Comparison of ENCODE assay signal across 8 mouse cellular contexts in genomic region chr8:117801443-117802298, GRCm38 (mm10). TPM values are rescaled to one million over a fixed set of nuclear protein-coding genes. Genes with fewer than 3 reads are reported as not detected.
A peak's percentile ranks its signal among the peaks of the same experiment; 100 is the strongest.
DNase-seq lines count a peak whose midpoint lies in the region; ATAC-seq lines count a peak whose summit lies in the region.

Gene Mphosph6, minus strand, starts transcription at chr8:117801943.

- peak within 1 kb of the TSS; percentile 83 for H3K4me2 ChIP-seq in lung, embryonic 16.5 days (ENCODE audit: low read depth, low read length)

- under 1% methylated on average over 65 of the region's 65 CpGs for WGBS in lung, embryonic 16.5 days

- H3K9ac ChIP-seq in lung, embryonic 16.5 days (ENCODE audit: low read length), result peak within 1 kb of the TSS; percentile 94

- ATAC-seq in hematopoietic stem cell, adult 5-6 weeks (replicated peaks in 1 of 2; ENCODE audit: insufficient read depth in 1 of 2, low FRiP score in 2 of 2, low TSS enrichment in 1 of 2, low read depth in 1 of 2, poor library complexity in 2 of 2, severe bottlenecking in 2 of 2), result peak; percentile 92 to 94
- peak; percentile 98 for ATAC-seq in lung, embryonic 16.5 days (ENCODE audit: low read depth)

- H3K4me1 ChIP-seq in lung, embryonic 16.5 days (replicated peaks; ENCODE audit: control insufficient read depth, insufficient read depth, low read length), result peaks cover 13% of the 10 kb centered on the region

- H3K36me3 ChIP-seq in lung, embryonic 16.5 days (ENCODE audit: control insufficient read depth, insufficient read depth, low read length), result peaks cover 9% of the 10 kb centered on the region; the same call in 1 of the 2 replicates

- H3K27me3 ChIP-seq in lung, embryonic 16.5 days (ENCODE audit: control insufficient read depth, insufficient read depth, low read depth, low read length), result no peaks in the 10 kb centered on the region

- H3K27ac ChIP-seq in lung, embryonic 16.5 days (ENCODE audit: low read length), result peak within 1 kb of the TSS; percentile 95

- H3K4me3 ChIP-seq in lung, embryonic 16.5 days (ENCODE audit: low read length), result peak within 1 kb of the TSS; percentile 95

- no peaks in the 10 kb centered on the region for H3K9me3 ChIP-seq in lung, embryonic 16.5 days (ENCODE audit: control insufficient read depth, low read length)

- DNase-seq in MEL-GATA-1-ER (ENCODE audit: extremely low read depth, low read depth), result peak; percentile 87
- DNase-seq in cerebellum, adult 8-10 months, result peak; percentile 94
- DNase-seq in forelimb bud, embryonic 11.5 days (ENCODE audit: low read depth, low spot score), result peak; percentile 98
- peak; percentile 90 for DNase-seq in layer of hippocampus, adult 9-10 months (ENCODE audit: low spot score)
- peak; percentile 92 for DNase-seq in ovary, postnatal 10 days (ENCODE audit: low spot score)
- peak; percentile 92 to 98 for DNase-seq in thymus, postnatal 10 days (ENCODE audit: low spot score in 2 of 2)

RNA-seq across cellular contexts. Expression of gene Mphosph6, which starts in this region (rescaled TPM):
- total RNA-seq in hematopoietic stem cell, adult 5-6 weeks (2017), result 38.8 and 51.0 TPM in 2 replicates
- polyA plus RNA-seq in lung, embryonic 16.5 days (2015; fragmentation: Nextera tagmentation; extraction: Ambion mirVana), result 53.5 and 58.1 TPM in 2 replicates

Comparison
In these comparisons a context has a peak if more than half of its experiments do, and no peak if none do; other contexts are left out.
1. Peak in every context shown above with its lines: DNase-seq, ATAC-seq, H3K4me3 ChIP-seq and H3K27ac ChIP-seq.